Mouse (Mus musculus) cerebellum, adult 9-10 months (tissue): ENCODE results near the gene Ccr8.
A peak's percentile ranks its signal among the peaks of the same experiment; 100 is the strongest.

Experiments used
- DNase-seq: peaks from one replicate; pipeline ENCODE4 v3.0.0; 2022

The Ccr8 gene

DNA sequence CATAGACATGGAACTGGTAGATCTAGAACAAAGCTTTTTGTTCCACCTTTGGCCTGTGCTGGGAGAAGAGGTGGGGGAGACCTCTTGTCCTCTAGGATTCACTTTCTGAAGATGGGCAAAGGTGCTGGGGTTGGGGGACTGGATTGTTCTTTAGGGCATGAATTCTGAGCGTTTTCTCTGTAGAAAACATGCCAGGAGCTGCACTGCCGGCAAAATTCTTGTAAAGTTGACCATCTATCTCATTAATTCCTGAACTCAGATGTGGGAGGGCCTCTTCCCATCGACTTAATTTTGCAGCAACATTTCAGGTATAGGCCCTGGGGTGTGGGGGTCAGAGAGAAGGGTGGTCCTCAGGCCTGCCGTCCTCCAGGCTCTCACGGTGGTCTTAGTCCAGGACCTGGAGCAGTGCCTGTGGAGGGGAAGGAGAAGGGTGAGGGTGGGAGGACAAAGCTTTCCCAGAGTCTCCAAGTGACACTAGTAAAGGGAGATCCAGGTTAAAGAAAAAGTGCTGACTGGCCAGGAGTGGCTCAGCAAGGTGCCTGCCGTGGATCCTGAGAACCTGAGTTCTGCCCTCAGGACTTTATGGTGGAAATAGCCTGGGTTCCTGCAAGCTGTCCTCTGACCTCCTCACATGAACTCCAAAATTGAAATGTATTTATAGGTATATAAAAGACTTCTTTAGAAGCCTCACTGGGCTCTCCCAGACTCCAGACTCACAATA is 42.0 kb downstream of the Ccr8 start:
- DNase-seq: no peak

DNA sequence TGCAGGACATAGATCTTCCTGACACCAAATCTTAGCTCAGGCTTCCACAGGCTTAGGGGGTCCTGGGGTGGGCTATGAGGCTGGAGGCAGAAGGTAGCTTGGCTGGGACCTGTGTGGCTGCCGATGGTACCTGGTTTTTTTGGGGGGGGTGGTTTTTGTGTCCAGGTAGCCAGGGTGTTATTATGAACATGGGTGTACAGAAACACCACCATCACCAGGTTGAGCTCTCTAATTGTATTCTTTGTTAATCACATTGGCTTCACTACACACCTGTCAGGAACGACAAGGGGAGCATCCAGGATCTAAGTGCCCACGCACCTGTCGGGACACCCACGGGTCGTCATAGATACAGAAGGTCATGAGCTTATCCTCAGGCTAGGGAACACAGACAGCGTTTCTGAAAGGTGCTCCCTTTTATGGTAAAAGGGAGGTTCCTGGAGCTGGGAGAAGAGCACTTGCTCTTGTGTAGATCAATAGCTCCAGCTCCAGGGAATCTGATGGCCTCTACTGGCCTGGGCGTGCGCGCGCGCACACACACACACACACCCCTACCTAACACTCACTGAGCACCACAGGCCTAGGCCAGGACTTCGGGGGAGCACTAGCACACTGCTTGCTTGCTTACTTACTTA is 42.7 kb downstream of the Ccr8 start:
- no peak for DNase-seq

DNA sequence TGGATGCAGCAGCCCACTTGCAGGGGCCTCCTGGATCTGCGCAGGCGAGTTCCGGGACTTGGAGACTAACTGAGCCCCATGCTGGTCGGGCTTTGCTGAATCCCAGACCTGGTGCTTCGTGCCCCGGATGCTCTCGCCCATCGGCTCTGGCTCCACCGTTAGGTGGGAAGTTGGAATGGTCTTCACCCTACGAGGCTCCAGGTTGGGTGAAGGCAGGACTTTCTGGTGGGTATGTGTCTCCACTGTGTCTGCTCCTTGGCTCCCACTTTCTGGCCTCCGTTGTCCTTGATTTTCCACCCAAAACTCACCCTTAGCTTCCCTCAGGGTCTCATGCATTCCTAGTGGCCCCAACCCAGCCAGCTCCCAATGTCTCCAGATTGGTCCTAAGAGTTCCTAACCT is 43.5 kb downstream of the Ccr8 start:
- DNase-seq: no peak

DNA sequence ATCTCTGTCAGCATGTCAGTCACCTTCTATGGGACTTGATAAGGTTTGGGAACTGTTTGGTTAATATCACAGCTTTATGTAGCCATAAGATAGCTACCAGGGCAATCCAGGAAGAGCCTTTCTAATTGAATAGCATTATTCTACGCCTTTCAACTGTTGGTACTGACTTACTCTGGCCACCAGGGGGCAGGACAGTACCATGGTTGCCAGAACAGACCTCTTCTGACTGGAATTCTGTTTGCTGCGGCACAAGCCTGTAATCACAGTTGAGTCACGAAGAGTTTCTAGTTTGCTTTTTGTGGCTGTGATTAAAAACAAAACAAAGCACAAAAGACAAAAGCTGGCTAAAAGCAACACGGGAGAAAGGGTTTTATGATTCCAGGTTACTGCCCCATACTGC is 48.7 kb downstream of the Ccr8 start:
- peak; percentile 57 for DNase-seq

DNA sequence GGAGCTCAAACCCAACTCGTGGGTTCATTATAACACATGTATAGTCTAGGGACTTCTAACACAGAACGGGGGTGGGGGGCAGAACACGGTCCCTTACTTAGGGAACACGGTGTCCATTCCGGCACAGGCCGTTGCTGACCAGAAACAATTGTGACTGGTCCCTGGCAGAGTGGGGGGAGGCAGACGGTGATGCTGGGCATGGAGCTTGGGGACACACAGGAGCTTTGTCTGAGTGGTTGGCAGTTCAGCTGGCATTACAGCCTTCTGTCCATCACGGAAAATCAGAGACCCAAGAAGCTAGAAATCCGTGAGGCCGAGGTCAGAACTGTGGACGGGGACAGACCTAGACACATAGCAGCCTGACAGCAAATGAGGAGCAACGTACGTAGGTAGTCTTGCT is 52.6 kb downstream of the Ccr8 start:
- DNase-seq: no peak
